Mouse (Mus musculus) kidney, postnatal 36 days (tissue): ENCODE measurements around the gene Tex44.

ENCODE experiments used
- DNase-seq, 2 experiments: peaks; one replicate each; pipeline ENCODE4 v3.0.0; 2021 to 2022; ENCODE audit warnings: mixed read lengths in 2 of 2

The Tex44 gene

GRCm38 (mm10) chr1:86426128-86426527, at the start of gene Tex44, which contains the start of gene Nmur1:
TSS of gene Tex44 (plus strand) at chr1:86426329.
TSS of gene Nmur1 (minus strand) at chr1:86426228.
- DNase-seq, result no peak

- no peak for DNase-seq
Observed at GRCm38 (mm10) chr1:86376354-86376753, 49.8 kb upstream of the Tex44 start.

DNA sequence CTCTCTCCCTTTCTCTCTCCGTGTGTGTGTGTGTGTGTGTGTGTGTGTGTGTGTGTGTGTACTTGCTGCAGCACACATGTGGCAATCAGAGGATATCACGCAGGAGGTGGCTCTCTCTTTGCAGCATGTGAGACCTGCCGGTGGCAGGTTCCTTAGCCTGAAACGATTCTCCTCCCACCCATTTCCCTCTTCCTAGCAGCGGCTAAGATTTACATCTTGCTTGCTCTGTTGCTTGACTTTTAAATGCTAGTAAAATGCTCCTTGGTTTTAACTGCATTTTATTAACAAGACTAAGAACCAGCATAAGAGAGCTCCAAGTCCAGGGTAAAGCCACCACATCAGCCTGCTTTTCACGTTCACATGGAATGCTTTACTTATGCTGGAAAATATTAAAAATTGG, 47.5 kb upstream of the Tex44 start:
- DNase-seq, result no peak

DNA sequence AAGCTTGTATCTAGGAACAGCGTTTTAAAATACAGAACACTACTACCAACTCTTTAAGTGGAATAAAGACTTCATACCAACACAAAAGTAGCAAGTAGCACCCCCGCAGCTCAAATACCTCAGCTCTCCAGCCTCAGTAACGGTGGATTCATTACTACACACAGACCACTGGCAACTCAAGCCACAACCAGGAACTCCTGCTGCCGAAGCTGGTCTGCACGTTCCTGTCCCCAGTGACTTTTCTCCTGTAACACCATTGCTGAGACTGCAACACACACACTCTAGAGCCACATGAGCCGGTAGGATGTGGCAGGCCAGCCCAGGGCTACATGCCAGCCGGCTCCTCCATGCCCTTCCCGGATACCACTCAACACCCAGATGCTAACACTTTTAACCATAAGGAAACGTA, 47.0 kb upstream of the Tex44 start:
- DNase-seq, result no peak

GRCm38 (mm10) chr1:86381027-86381426, 45.1 kb upstream of the Tex44 start:
- peak; percentile 16 to 60 for DNase-seq

GRCm38 (mm10) chr1:86389230-86389629, 36.9 kb upstream of the Tex44 start:
- DNase-seq, result peak; percentile 49 to 85

DNA sequence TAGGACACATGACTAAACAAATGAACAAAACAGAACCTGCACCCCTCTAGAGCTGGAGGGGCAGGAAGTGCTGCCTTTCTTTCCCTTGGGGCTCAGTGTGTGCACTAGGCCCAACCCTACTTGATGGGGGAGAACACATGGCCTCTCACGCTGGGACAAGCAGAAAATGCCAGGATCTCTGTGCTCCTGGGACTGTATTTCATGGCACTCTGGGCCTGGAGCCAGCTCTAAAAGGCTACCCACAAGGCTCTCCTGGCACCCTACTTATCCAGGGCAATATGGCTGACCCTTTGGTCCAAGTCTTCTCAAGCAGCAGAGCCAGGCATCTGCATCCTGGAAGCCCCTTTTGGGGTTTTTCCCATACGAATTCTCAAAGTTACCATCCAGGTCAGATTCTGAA, 34.7 kb upstream of the Tex44 start:
- no peak for DNase-seq

DNA sequence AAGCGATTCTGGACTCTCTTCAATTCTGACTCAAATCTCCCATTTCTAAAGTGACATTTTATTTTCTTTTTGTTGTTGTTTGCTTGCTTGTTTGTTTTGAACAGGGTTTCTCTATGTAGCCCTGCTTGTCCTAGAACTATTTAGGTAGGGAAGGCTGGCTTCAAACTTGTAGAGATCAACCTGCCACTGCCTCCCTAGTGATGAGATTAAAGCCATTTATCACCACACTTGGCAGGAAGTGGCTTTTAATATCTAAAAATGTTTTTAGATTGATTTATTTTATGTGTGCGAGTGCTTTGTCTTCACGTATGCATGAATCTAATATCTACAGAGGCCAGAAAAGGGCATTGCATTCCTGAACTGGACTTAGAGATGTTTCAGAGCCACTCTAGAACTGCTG, 32.9 kb upstream of the Tex44 start:
- DNase-seq, result no peak

DNA sequence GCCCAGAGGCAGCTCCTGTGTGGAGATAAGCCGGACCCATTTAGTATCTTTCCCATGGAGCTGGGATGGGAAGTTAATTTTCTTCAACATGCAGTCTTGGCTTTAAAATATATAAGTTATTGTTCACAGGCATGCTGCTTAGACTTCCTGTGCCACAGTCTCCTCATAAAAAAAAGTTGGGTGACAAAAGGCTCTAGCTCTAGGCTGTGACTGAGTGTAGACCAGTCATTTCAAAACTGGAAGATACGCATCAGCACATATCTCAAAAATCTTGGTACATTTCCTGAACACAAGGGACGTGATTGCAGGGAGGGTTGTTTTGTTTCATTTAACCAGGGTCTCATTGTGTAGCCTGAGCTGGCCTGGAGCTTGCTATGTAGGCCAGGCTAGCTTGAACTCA, 31.9 kb upstream of the Tex44 start:
- DNase-seq, result no peak

GRCm38 (mm10) chr1:86395897-86396296, 30.2 kb upstream of the Tex44 start:
- DNase-seq, result no peak

- no peak for DNase-seq
Observed at GRCm38 (mm10) chr1:86397621-86398020, 28.5 kb upstream of the Tex44 start.

- peak in 1 of 2 experiments; percentile 14 for DNase-seq
Observed at GRCm38 (mm10) chr1:86398222-86398621, 27.9 kb upstream of the Tex44 start.

GRCm38 (mm10) chr1:86399322-86399721, 26.8 kb upstream of the Tex44 start:
- DNase-seq, result no peak

DNA sequence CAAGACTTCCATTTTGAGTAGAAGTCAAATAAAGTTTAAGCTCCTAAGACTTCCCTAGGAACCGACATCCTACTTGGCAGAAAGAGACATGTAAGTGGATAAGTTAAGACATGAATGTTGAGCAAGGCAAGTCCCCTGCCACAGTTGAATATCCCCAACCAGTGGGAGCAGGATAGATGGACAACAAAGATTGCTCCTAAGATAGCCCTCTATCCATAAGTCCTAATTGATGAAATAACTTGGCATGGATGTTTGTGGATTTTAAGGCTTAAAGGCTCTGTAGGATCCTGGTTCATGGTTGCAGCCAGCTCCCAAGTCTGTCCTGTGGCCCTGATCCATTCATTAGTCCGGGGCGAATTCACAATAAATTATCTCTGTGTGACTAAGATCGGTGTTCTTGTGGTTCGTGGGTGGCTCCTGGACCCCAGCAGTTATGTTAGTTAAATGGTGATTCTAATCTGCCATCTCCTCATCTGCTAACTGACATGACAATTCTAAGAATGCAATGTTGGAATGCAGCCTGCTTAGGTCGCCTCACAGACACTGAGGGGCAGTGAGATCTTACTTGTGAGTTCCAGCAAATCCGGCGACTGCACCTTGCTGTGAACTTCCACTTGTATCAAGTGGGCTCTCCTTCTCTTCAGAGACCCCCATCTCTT, 25.9 kb upstream of the Tex44 start:
- DNase-seq, result no peak

- DNase-seq, result peak in 1 of 2 experiments; percentile 40
Observed at GRCm38 (mm10) chr1:86404834-86405233, 21.3 kb upstream of the Tex44 start.

DNA sequence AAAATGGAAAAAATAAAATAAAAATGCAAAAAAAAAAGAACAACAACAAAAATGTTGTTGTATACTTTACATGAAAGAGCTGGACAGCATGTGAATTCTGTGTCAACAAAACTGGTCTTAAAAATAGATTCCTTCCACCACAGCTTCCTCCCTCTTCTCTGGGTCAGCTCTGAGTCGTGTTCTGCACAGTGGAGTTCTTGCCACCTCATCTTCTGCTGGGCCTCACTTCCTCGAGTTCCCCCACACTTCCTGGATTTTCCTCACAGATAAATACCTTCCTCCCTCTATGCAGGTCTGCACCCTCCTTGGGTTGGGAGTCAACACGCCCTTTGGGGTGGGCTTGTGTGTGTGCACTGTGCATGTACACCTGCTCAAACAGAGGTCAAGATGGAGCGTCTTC, 19.8 kb upstream of the Tex44 start:
- no peak for DNase-seq

- DNase-seq, result peak; percentile 59 to 64
Observed at GRCm38 (mm10) chr1:86406914-86407313, 19.2 kb upstream of the Tex44 start.

DNA sequence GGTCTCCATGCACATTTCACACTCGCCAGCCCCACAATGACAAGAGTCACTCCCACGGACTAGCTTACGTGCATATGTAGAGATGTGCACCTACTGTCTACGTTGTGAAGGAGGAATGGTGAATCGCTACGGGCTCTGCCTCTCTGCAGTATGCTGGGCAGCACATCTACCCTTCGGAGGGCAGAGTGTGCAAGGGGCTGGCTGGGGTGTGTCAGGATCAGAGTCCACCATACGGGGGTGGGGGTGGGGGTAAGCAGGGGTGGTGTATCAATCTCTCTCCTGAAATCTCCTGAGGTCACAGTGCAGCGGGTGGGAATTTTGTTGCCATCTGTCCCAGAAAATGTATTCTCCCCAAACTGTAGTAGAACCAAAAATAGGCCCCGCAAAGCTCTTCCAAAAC, 17.6 kb upstream of the Tex44 start:
- no peak for DNase-seq

DNA sequence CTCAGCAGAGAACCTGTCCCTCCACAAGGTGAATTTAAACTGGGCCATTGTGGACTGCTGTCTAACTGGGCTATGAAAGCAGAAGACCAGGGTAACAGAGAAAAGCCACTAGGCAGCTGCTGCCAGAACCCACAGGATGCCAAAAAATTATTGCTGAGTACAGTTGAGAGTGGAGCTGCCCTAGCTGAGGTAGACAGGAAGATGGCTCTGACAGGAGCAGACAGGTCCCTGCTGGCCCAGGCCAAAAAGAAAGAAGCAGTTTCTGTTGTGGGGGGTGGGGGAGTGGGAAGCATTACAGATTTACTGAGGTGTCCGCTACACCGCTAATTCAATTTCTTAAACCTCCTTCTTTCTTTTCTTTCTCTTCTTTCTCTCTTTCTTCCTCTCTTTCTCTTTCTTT, 16.7 kb upstream of the Tex44 start:
- no peak for DNase-seq

- no peak for DNase-seq
Observed at GRCm38 (mm10) chr1:86414715-86415114, 11.4 kb upstream of the Tex44 start.

GRCm38 (mm10) chr1:86415144-86415543, 11.0 kb upstream of the Tex44 start:
- DNase-seq, result no peak

GRCm38 (mm10) chr1:86415612-86416184, 10.4 kb upstream of the Tex44 start:
- peak in 1 of 2 experiments; percentile 62 for DNase-seq

DNA sequence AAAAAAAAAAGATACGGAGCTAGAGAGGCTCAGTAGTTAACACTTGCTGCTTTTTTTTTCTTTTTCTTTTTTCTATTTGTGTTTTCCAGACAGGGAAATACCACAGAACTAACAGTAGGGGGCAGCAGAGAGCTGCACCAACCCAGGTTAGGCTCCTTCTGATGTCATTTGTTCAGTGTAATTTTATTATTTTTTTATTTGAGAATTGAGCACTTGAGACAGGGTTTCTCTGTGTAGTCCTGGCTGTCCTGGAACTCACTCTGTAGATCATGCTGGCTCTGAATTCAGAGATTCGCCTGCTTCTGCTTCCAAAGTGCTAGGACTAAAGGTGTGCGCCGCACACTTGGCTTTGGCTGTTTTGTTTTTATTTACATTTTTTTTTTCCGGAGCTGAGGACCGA, 9.8 kb upstream of the Tex44 start:
- DNase-seq, result peak in 1 of 2 experiments; percentile 43

DNA sequence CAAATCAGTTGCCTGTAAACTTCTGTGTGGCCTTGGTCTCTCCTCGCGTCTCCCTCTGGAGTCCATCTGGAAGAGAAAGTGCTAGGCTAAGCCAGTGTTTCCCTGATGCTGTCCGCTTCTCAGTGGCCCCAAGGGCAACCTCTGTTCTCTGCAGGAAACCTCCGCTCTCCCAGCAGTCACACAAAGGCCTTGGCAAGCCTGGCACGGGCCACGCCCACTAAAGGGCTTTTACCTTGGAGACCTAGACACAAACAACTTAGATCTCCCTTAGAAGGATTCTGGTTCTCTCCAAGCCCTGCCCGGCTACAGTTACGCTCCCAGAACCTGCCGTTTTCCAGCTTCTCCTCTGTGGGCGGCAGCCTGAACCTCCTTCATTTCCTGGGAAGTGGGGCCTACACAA, 5.1 kb upstream of the Tex44 start:
- DNase-seq, result peak in 1 of 2 experiments; percentile 34

GRCm38 (mm10) chr1:86423879-86424278, 2.2 kb upstream of the Tex44 start:
- no peak for DNase-seq
